Mouse (Mus musculus): Measurements from ENCODE around the gene Ncf4. TPM values are rescaled to one million over a fixed set of nuclear protein-coding genes. Genes with fewer than 3 reads are reported as not detected.
A peak's percentile ranks its signal among the peaks of the same experiment; 100 is the strongest.
"Not testable (repeated sequence)": the region's sequence is repeated elsewhere in the genome, so short reads cannot be mapped to it uniquely, and the experiment has no call there.

Gene Ncf4
- polyA plus RNA-seq, 1 experiment = 1.1 TPM

- TF ChIP-seq CTCF (IDR thresholded peaks at IDR 0.05; ENCODE audit: borderline replicate concordance, extremely low read depth, insufficient read depth, insufficient read length) = no peak
- no peak for TF ChIP-seq POLR2A (IDR thresholded peaks at IDR 0.05; ENCODE audit: borderline replicate concordance, extremely low read depth, insufficient read depth, insufficient read length, poor library complexity, severe bottlenecking)
- no peak for DNase-seq (ENCODE audit: low read depth)
These were observed 9.6 kb upstream of the Ncf4 start for GRCm38 (mm10) chr15:78234823-78235509.

GRCm38 (mm10) chr15:78239453-78239852 lies 5.1 kb upstream of the Ncf4 start:
- TF ChIP-seq POLR2A (IDR thresholded peaks at IDR 0.05; ENCODE audit: borderline replicate concordance, extremely low read depth, insufficient read depth, insufficient read length, poor library complexity, severe bottlenecking) (no peak), CTCF (IDR thresholded peaks at IDR 0.05; ENCODE audit: borderline replicate concordance, extremely low read depth, insufficient read depth, insufficient read length) (peak; percentile 92)

GRCm38 (mm10) chr15:78239956-78240617 lies 4.5 kb upstream of the Ncf4 start:
- DNase-seq (ENCODE audit: low read depth) = no peak
- TF ChIP-seq POLR2A (IDR thresholded peaks at IDR 0.05; ENCODE audit: borderline replicate concordance, extremely low read depth, insufficient read depth, insufficient read length, poor library complexity, severe bottlenecking) (no peak), CTCF (IDR thresholded peaks at IDR 0.05; ENCODE audit: borderline replicate concordance, extremely low read depth, insufficient read depth, insufficient read length) (no peak)

More at GRCm38 (mm10) chr15:78239453-78239852, 5.1 kb upstream of the Ncf4 start:
- DNase-seq (ENCODE audit: low read depth) = peak; percentile 86

- DNase-seq (ENCODE audit: low read depth) = no peak
- no peak for TF ChIP-seq CTCF (IDR thresholded peaks at IDR 0.05; ENCODE audit: borderline replicate concordance, extremely low read depth, insufficient read depth, insufficient read length)
- no peak for TF ChIP-seq POLR2A (IDR thresholded peaks at IDR 0.05; ENCODE audit: borderline replicate concordance, extremely low read depth, insufficient read depth, insufficient read length, poor library complexity, severe bottlenecking)
These were observed 3.3 kb upstream of the Ncf4 start for GRCm38 (mm10) chr15:78241335-78241734.

- DNase-seq (ENCODE audit: low read depth) = no peak
- no peak for TF ChIP-seq CTCF (IDR thresholded peaks at IDR 0.05; ENCODE audit: borderline replicate concordance, extremely low read depth, insufficient read depth, insufficient read length)
- no peak for TF ChIP-seq POLR2A (IDR thresholded peaks at IDR 0.05; ENCODE audit: borderline replicate concordance, extremely low read depth, insufficient read depth, insufficient read length, poor library complexity, severe bottlenecking)
These were observed 1.5 kb upstream of the Ncf4 start for GRCm38 (mm10) chr15:78243061-78243460.

GRCm38 (mm10) chr15:78243774-78244173 lies 827 bp upstream of the Ncf4 start:
- peak; percentile 30 for DNase-seq (ENCODE audit: low read depth)
- no peak for TF ChIP-seq POLR2A (IDR thresholded peaks at IDR 0.05; ENCODE audit: borderline replicate concordance, extremely low read depth, insufficient read depth, insufficient read length, poor library complexity, severe bottlenecking)
- no peak for TF ChIP-seq CTCF (IDR thresholded peaks at IDR 0.05; ENCODE audit: borderline replicate concordance, extremely low read depth, insufficient read depth, insufficient read length)

- no peak for TF ChIP-seq CTCF (IDR thresholded peaks at IDR 0.05; ENCODE audit: borderline replicate concordance, extremely low read depth, insufficient read depth, insufficient read length)
- TF ChIP-seq POLR2A (IDR thresholded peaks at IDR 0.05; ENCODE audit: borderline replicate concordance, extremely low read depth, insufficient read depth, insufficient read length, poor library complexity, severe bottlenecking) = no peak
These were observed 1.8 kb downstream of the Ncf4 start for GRCm38 (mm10) chr15:78246143-78247116.

GRCm38 (mm10) chr15:78247659-78248058 lies 3.1 kb downstream of the Ncf4 start:
- DNase-seq (ENCODE audit: low read depth) = no peak
- TF ChIP-seq CTCF (IDR thresholded peaks at IDR 0.05; ENCODE audit: borderline replicate concordance, extremely low read depth, insufficient read depth, insufficient read length) (no peak), POLR2A (IDR thresholded peaks at IDR 0.05; ENCODE audit: borderline replicate concordance, extremely low read depth, insufficient read depth, insufficient read length, poor library complexity, severe bottlenecking) (no peak)

More at GRCm38 (mm10) chr15:78246143-78247116, 1.8 kb downstream of the Ncf4 start:
- no peak for DNase-seq (ENCODE audit: low read depth)

- DNase-seq (ENCODE audit: low read depth) = no peak
- TF ChIP-seq POLR2A (IDR thresholded peaks at IDR 0.05; ENCODE audit: borderline replicate concordance, extremely low read depth, insufficient read depth, insufficient read length, poor library complexity, severe bottlenecking) (no peak), CTCF (IDR thresholded peaks at IDR 0.05; ENCODE audit: borderline replicate concordance, extremely low read depth, insufficient read depth, insufficient read length) (no peak)
These were observed 3.8 kb downstream of the Ncf4 start for GRCm38 (mm10) chr15:78248410-78248809.

- peak; percentile 78 for DNase-seq (ENCODE audit: low read depth)
- TF ChIP-seq POLR2A (IDR thresholded peaks at IDR 0.05; ENCODE audit: borderline replicate concordance, extremely low read depth, insufficient read depth, insufficient read length, poor library complexity, severe bottlenecking) (no peak), CTCF (IDR thresholded peaks at IDR 0.05; ENCODE audit: borderline replicate concordance, extremely low read depth, insufficient read depth, insufficient read length) (peak; percentile 50; the same call in 1 of the 2 replicates)
These were observed 10.2 kb downstream of the Ncf4 start for GRCm38 (mm10) chr15:78254751-78255150.

- not testable (repeated sequence) for DNase-seq (ENCODE audit: low read depth)
These were observed 12.1 kb downstream of the Ncf4 start for GRCm38 (mm10) chr15:78256602-78257259.
